Comparison of ENCODE assay signal across 8 mouse cellular contexts in the genomic region with DNA sequence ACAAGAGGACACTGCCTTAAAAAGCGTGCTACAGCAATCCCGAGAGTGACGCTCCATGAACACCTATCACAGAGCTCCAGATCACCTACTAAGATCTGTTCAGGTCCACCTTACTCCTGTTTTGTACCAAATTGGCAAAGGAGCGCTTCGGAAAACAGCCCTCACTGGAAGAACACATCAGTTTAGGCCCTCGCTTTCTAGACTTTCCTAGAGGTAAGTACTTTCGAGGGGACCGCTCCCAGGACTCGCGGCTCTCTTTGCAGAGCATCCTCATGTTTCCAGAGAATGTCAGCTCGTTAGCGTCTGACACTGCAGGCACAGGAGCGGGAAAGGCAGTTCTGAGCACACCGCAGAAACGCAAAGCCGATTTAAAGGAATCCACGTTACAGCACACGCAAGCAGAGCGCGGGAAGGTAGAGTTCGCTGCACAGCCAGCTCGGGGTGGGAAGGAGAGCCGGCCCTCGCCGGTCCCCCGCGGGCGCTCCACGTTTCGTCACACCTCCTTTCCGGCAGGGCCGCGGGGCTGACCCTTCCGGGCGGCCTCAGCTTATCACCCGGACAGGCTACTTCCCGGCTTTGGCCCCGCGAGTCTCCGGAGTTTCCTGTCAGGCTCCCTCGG. TPM values are rescaled to one million over a fixed set of nuclear protein-coding genes. Genes with fewer than 3 reads are reported as not detected.
A peak's percentile ranks its signal among the peaks of the same experiment; 100 is the strongest.
DNase-seq lines count a peak whose midpoint lies in the region; ATAC-seq and TF ChIP-seq lines count a peak whose summit lies in the region.

Fer (plus strand) TSS at position 51 of the 619 bp plus-strand sequence.

- peak within 1 kb of the TSS; percentile 91 for H3K27ac ChIP-seq in heart, embryonic 13.5 days (replicated peaks)
- peak within 1 kb of the TSS; percentile 91 for H3K27ac ChIP-seq in left cerebral cortex, adult 2 months
- peak within 1 kb of the TSS; percentile 87 for H3K27ac ChIP-seq in midbrain, embryonic 16.5 days (ENCODE audit: low read length)

- TF ChIP-seq CTCF in left cerebral cortex, adult 2 months (IDR thresholded peaks at IDR 0.05), result no peak

- peaks cover 34% of the 10 kb centered on the region for H3K4me1 ChIP-seq in heart, embryonic 13.5 days
- H3K4me1 ChIP-seq in midbrain, embryonic 16.5 days (ENCODE audit: control insufficient read depth, insufficient read depth, low read length), result peaks cover 12% of the 10 kb centered on the region

- H3K4me3 ChIP-seq in heart, embryonic 13.5 days, result peak within 1 kb of the TSS; percentile 97
- peak within 1 kb of the TSS; percentile 98 for H3K4me3 ChIP-seq in left cerebral cortex, adult 2 months
- peak within 1 kb of the TSS; percentile 66 for H3K4me3 ChIP-seq in midbrain, embryonic 16.5 days (ENCODE audit: low read depth, low read length)

- under 1% methylated on average over 41 of the region's 41 CpGs for WGBS in heart, embryonic 13.5 days
- 2% methylated on average over 41 of the region's 41 CpGs for WGBS in midbrain, embryonic 16.5 days

- H3K9ac ChIP-seq in heart, embryonic 13.5 days, result peak within 1 kb of the TSS; percentile 95
- H3K9ac ChIP-seq in midbrain, embryonic 16.5 days (ENCODE audit: low read depth, low read length), result peak within 1 kb of the TSS; percentile 81

- ATAC-seq in heart, embryonic 13.5 days (ENCODE audit: extremely low read depth, insufficient number of reproducible peaks, low FRiP score, low TSS enrichment), result peak; percentile 22; the same call in 1 of the 2 replicates
- ATAC-seq in midbrain, embryonic 16.5 days, result no peak; the same call in 1 of the 2 replicates

- DNase-seq in adrenal gland, adult 18-20 months (ENCODE audit: low spot score in 2 of 2), result no peak
- DNase-seq in adrenal gland, adult (ENCODE audit: inconsistent age in 2 of 2, low spot score in 1 of 2), result no peak
- no peak for DNase-seq in urinary bladder, adult 2 months (ENCODE audit: low spot score)
- DNase-seq in urinary bladder, postnatal 36 days (ENCODE audit: low spot score in 2 of 2), result no peak
- peak in 1 of 2 experiments; percentile 14 for DNase-seq in left cerebral cortex, adult 2 months (ENCODE audit: extremely low spot score in 1 of 2, low spot score in 2 of 2)
- DNase-seq in Muller cell, postnatal 12 days (ENCODE audit: inconsistent ontology term), result no peak

- H3K9me3 ChIP-seq in heart, embryonic 13.5 days, result no peaks in the 10 kb centered on the region
- no peaks in the 10 kb centered on the region for H3K9me3 ChIP-seq in midbrain, embryonic 16.5 days (replicated peaks; ENCODE audit: control insufficient read depth, low read length, poor library complexity, severe bottlenecking)

- peak within 1 kb of the TSS; percentile 95 for H3K4me2 ChIP-seq in heart, embryonic 13.5 days
- peak within 1 kb of the TSS; percentile 77 for H3K4me2 ChIP-seq in midbrain, embryonic 16.5 days (ENCODE audit: low read length)

- intact Hi-C loops in left cerebral cortex, adult 2 months (cut with DNase I), result loop anchor here (5.0 kb wide), 3 partner anchors 56 to 739 kb away; partner anchors contain the start of genes Man2a1 and Pja2

- no peaks in the 10 kb centered on the region for H3K36me3 ChIP-seq in heart, embryonic 13.5 days
- H3K36me3 ChIP-seq in midbrain, embryonic 16.5 days (ENCODE audit: control insufficient read depth, insufficient read depth, low read length), result no peaks in the 10 kb centered on the region

- H3K27me3 ChIP-seq in heart, embryonic 13.5 days (replicated peaks), result no peaks in the 10 kb centered on the region
- H3K27me3 ChIP-seq in midbrain, embryonic 16.5 days (ENCODE audit: control insufficient read depth, insufficient read depth, low read depth, low read length), result no peaks in the 10 kb centered on the region

RNA-seq across cellular contexts. Expression of gene Fer, which starts in this region (rescaled TPM):
- total RNA-seq in adrenal gland, adult 18-20 months (2021), result 10 to 100 TPM; 16.4 TPM
- polyA plus RNA-seq in urinary bladder, adult 2 months (2012; rRNA removed), result 12.9 and 16.1 TPM in 2 replicates
- polyA plus RNA-seq in heart, embryonic 13.5 days (2015; fragmentation: Nextera tagmentation; extraction: Ambion mirVana), result 20.0 and 24.0 TPM in 2 replicates
- total RNA-seq in left cerebral cortex, adult 2 months (2021), result 10 to 100 TPM; 30.0 to 30.9 TPM
- 33.2 and 36.4 TPM in 2 replicates for polyA plus RNA-seq in midbrain, embryonic 16.5 days (2015; fragmentation: Nextera tagmentation; extraction: Ambion mirVana)
